Mouse (Mus musculus): ENCODE measurements around the gene Atg101.

Atg101 gene

GRCm38 (mm10) chr15:101283911-101284750 is at the start of gene Atg101:
Gene Atg101, plus strand, starts transcription at chr15:101284272.
- DNase-seq (ENCODE audit: low spot score), result peak; percentile 88

GRCm38 (mm10) chr15:101234611-101235341 is 49.3 kb upstream of the Atg101 start:
- no peak for DNase-seq (ENCODE audit: low spot score)

GRCm38 (mm10) chr15:101235342-101235698 is 48.8 kb upstream of the Atg101 start:
- no peak for DNase-seq (ENCODE audit: low spot score)

GRCm38 (mm10) chr15:101235728-101236327 is 48.2 kb upstream of the Atg101 start:
- DNase-seq (ENCODE audit: low spot score), result no peak

GRCm38 (mm10) chr15:101236878-101237277 is 47.2 kb upstream of the Atg101 start:
- DNase-seq (ENCODE audit: low spot score), result peak; percentile 70

GRCm38 (mm10) chr15:101238885-101239511 is 45.1 kb upstream of the Atg101 start:
- no peak for DNase-seq (ENCODE audit: low spot score)

- no peak for DNase-seq (ENCODE audit: low spot score)
Observed at GRCm38 (mm10) chr15:101239821-101240220, 44.3 kb upstream of the Atg101 start.

GRCm38 (mm10) chr15:101240799-101241204 is 43.3 kb upstream of the Atg101 start:
- peak; percentile 74 for DNase-seq (ENCODE audit: low spot score)

GRCm38 (mm10) chr15:101241236-101241635 is 42.8 kb upstream of the Atg101 start:
- no peak for DNase-seq (ENCODE audit: low spot score)

GRCm38 (mm10) chr15:101241853-101242252 is 42.2 kb upstream of the Atg101 start:
- no peak for DNase-seq (ENCODE audit: low spot score)

GRCm38 (mm10) chr15:101242645-101243044 is 41.4 kb upstream of the Atg101 start:
- no peak for DNase-seq (ENCODE audit: low spot score)

GRCm38 (mm10) chr15:101244012-101244411 is 40.1 kb upstream of the Atg101 start:
- no peak for DNase-seq (ENCODE audit: low spot score)

- peak; percentile 89 for DNase-seq (ENCODE audit: low spot score)
Observed at GRCm38 (mm10) chr15:101246231-101247154, 37.6 kb upstream of the Atg101 start.

GRCm38 (mm10) chr15:101247155-101247498 is 36.9 kb upstream of the Atg101 start:
- DNase-seq (ENCODE audit: low spot score), result no peak

- DNase-seq (ENCODE audit: low spot score), result no peak
Observed at GRCm38 (mm10) chr15:101248029-101248710, 35.9 kb upstream of the Atg101 start.

GRCm38 (mm10) chr15:101250220-101250800 is 33.8 kb upstream of the Atg101 start:
- DNase-seq (ENCODE audit: low spot score), result no peak

GRCm38 (mm10) chr15:101251930-101252329 is 32.1 kb upstream of the Atg101 start:
- DNase-seq (ENCODE audit: low spot score), result no peak

- DNase-seq (ENCODE audit: low spot score), result no peak
Observed at GRCm38 (mm10) chr15:101252614-101253013, 31.5 kb upstream of the Atg101 start.

- DNase-seq (ENCODE audit: low spot score), result no peak
Observed at GRCm38 (mm10) chr15:101253563-101253885, 30.5 kb upstream of the Atg101 start.

All from ovary, postnatal 14 days (tissue).